Comparison of ENCODE assay signal across 15 mouse cellular contexts in the genomic region with DNA sequence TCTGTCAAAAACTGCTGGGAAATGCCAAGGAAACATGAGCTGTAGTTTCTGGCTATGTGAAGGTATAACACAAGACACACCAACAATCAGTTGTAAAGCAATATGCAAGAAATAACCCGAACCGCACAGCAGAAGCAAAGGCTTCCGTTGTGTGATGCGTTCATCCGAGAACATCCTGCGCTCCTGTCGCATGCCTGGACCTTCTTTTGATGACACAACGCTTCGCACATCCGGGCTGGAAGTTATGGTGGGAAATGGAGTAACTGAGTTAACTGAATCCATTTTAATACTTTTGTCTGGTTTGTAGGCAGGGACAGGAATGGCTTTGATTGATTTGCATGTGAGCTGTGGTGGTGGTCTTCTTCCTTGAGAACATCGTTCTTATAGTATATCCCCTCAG.
A peak's percentile ranks its signal among the peaks of the same experiment; 100 is the strongest.
DNase-seq lines count a peak whose midpoint lies in the region; ATAC-seq and TF ChIP-seq lines count a peak whose summit lies in the region.
"Had no signal": no experiment of that assay in that cellular context is flagged by ENCODE, and none has a peak within 500 bp of the region (broad histone marks: within the 10 kb centered on the region; RNA-seq: fewer than 3 reads in every experiment).

No protein-coding gene starts in this region.

- no peaks in the 10 kb centered on the region for H3K36me3 ChIP-seq in heart, embryonic 16.5 days (ENCODE audit: control insufficient read depth, insufficient read depth)
- H3K36me3 ChIP-seq in lung, embryonic 14.5 days (ENCODE audit: insufficient read depth): peaks cover 31% of the 10 kb centered on the region
- H3K36me3 ChIP-seq in embryonic facial prominence, embryonic 14.5 days (ENCODE audit: control insufficient read depth, insufficient read depth, low read length): peaks cover 20% of the 10 kb centered on the region
- peaks cover 3% of the 10 kb centered on the region for H3K36me3 ChIP-seq in limb, embryonic 15.5 days
- H3K36me3 ChIP-seq: hindbrain, embryonic 15.5 days had no signal

- H3K9ac ChIP-seq in heart, embryonic 16.5 days (ENCODE audit: low read length): no peak overlapping the region; the same call in 1 of the 2 replicates
- no peak overlapping the region for H3K9ac ChIP-seq in lung, embryonic 14.5 days
- H3K9ac ChIP-seq in embryonic facial prominence, embryonic 14.5 days (ENCODE audit: low read depth, low read length): 0 out of 2 replicates have a peak overlapping the region, but pooled peaks have one; percentile 31
- H3K9ac ChIP-seq in limb, embryonic 15.5 days: no peak overlapping the region
- H3K9ac ChIP-seq: hindbrain, embryonic 15.5 days had no signal

- H3K4me2 ChIP-seq in heart, embryonic 16.5 days (ENCODE audit: low read depth, low read length): no peak overlapping the region
- peak overlapping the region; percentile 67 for H3K4me2 ChIP-seq in lung, embryonic 14.5 days
- peak overlapping the region; percentile 62 for H3K4me2 ChIP-seq in embryonic facial prominence, embryonic 14.5 days (ENCODE audit: low read depth, low read length)
- H3K4me2 ChIP-seq in limb, embryonic 15.5 days: peak overlapping the region; percentile 41; the same call in 1 of the 2 replicates
- H3K4me2 ChIP-seq: hindbrain, embryonic 15.5 days had no signal

- DNase-seq in heart, postnatal 4 days: no peak
- DNase-seq in lung, embryonic 14.5 days: no peak
- DNase-seq in lung, postnatal 4 days: no peak
- DNase-seq in embryonic facial prominence, embryonic 14.5 days (ENCODE audit: low spot score): no peak
- DNase-seq in right cerebral cortex, postnatal 10 days (ENCODE audit: low spot score in 2 of 2): no peak
- no peak for DNase-seq in ovary, postnatal 36 days (ENCODE audit: low spot score)
- DNase-seq: adrenal gland, postnatal 10 days; cerebellum, adult 11-12 months; cerebellum, postnatal 36 days; gastrocnemius, postnatal 25 days; kidney, adult 18-20 months; midbrain, embryonic 14.5 days had no signal

- no peak for TF ChIP-seq CTCF in lung, embryonic 14.5 days (IDR thresholded peaks at IDR 0.05; ENCODE audit: low read depth)

- peaks cover 77% of the 10 kb centered on the region for H3K4me1 ChIP-seq in heart, embryonic 16.5 days (ENCODE audit: control insufficient read depth, insufficient read depth, low read length)
- H3K4me1 ChIP-seq in lung, embryonic 14.5 days (ENCODE audit: insufficient read depth): peaks cover 45% of the 10 kb centered on the region
- H3K4me1 ChIP-seq in embryonic facial prominence, embryonic 14.5 days (ENCODE audit: control insufficient read depth, insufficient read depth, low read length): peaks cover 78% of the 10 kb centered on the region
- H3K4me1 ChIP-seq in limb, embryonic 15.5 days: peaks cover 73% of the 10 kb centered on the region

- H3K9me3 ChIP-seq in heart, embryonic 16.5 days (replicated peaks; ENCODE audit: control insufficient read depth, low read length): no peaks in the 10 kb centered on the region
- no peaks in the 10 kb centered on the region for H3K9me3 ChIP-seq in lung, embryonic 14.5 days (ENCODE audit: low read depth, low read length)
- H3K9me3 ChIP-seq in embryonic facial prominence, embryonic 14.5 days (ENCODE audit: control insufficient read depth, low read length): no peaks in the 10 kb centered on the region
- no peaks in the 10 kb centered on the region for H3K9me3 ChIP-seq in limb, embryonic 15.5 days
- H3K9me3 ChIP-seq: hindbrain, embryonic 15.5 days had no signal

- no peak overlapping the region for H3K4me3 ChIP-seq in heart, embryonic 16.5 days (ENCODE audit: low read length)
- H3K4me3 ChIP-seq in lung, embryonic 14.5 days (ENCODE audit: low read depth, low read length): no peak overlapping the region
- H3K4me3 ChIP-seq in embryonic facial prominence, embryonic 14.5 days (ENCODE audit: low read depth, low read length): no peak overlapping the region; the same call in 1 of the 2 replicates
- H3K4me3 ChIP-seq in limb, embryonic 15.5 days: peak overlapping the region; percentile 9; the same call in 1 of the 2 replicates
- H3K4me3 ChIP-seq: hindbrain, embryonic 15.5 days had no signal

- H3K27ac ChIP-seq in heart, embryonic 16.5 days (ENCODE audit: low read length): 0 out of 2 replicates have a peak overlapping the region, but pooled peaks have one; percentile 74
- H3K27ac ChIP-seq in lung, embryonic 14.5 days (ENCODE audit: low read depth): 0 out of 2 replicates have a peak overlapping the region, but pooled peaks have one; percentile 65
- H3K27ac ChIP-seq in embryonic facial prominence, embryonic 14.5 days (replicated peaks; ENCODE audit: low read depth, low read length): peak overlapping the region; percentile 22
- peak overlapping the region; percentile 89; the same call in 1 of the 2 replicates for H3K27ac ChIP-seq in limb, embryonic 15.5 days
- H3K27ac ChIP-seq: hindbrain, embryonic 15.5 days had no signal

- 92% methylated on average over 11 of the region's 11 CpGs for WGBS in heart, embryonic 16.5 days
- WGBS in lung, embryonic 14.5 days: 77% methylated on average over 11 of the region's 11 CpGs
- 88% methylated on average over 11 of the region's 11 CpGs for WGBS in embryonic facial prominence, embryonic 14.5 days
- WGBS in limb, embryonic 15.5 days: 77% methylated on average over 11 of the region's 11 CpGs

- H3K27me3 ChIP-seq in heart, embryonic 16.5 days (ENCODE audit: control insufficient read depth, insufficient read depth, low read length): no peaks in the 10 kb centered on the region
- H3K27me3 ChIP-seq in lung, embryonic 14.5 days (ENCODE audit: insufficient read depth, low read length): no peaks in the 10 kb centered on the region
- no peaks in the 10 kb centered on the region for H3K27me3 ChIP-seq in embryonic facial prominence, embryonic 14.5 days (replicated peaks; ENCODE audit: control insufficient read depth, insufficient read depth, low read length)
- H3K27me3 ChIP-seq in limb, embryonic 15.5 days: no peaks in the 10 kb centered on the region
- H3K27me3 ChIP-seq: hindbrain, embryonic 15.5 days had no signal

- no peak for ATAC-seq in heart, embryonic 16.5 days (replicated peaks; ENCODE audit: extremely low read depth, insufficient read depth, low FRiP score)
- no peak for ATAC-seq in lung, embryonic 14.5 days (ENCODE audit: insufficient read depth)
- no peak for ATAC-seq in embryonic facial prominence, embryonic 14.5 days (ENCODE audit: low read depth)
- ATAC-seq in limb, embryonic 15.5 days (ENCODE audit: insufficient number of reproducible peaks, low FRiP score, low TSS enrichment, low read depth): no peak

Comparison
In these comparisons a context has a peak if more than half of its experiments do, and no peak if none do; other contexts are left out.
1. H3K27ac ChIP-seq: peak in every context shown above with its lines; median percentile 89 in limb, embryonic 15.5 days; 74 in heart, embryonic 16.5 days; 65 in lung, embryonic 14.5 days; 22 in embryonic facial prominence, embryonic 14.5 days.